Mouse (Mus musculus) midbrain, embryonic 16.5 days (tissue): Measurements from ENCODE around the gene Sez6l. TPM values are rescaled to one million over a fixed set of nuclear protein-coding genes. Genes with fewer than 3 reads are reported as not detected.
"Not testable (repeated sequence)": the region's sequence is repeated elsewhere in the genome, so short reads cannot be mapped to it uniquely, and the experiment has no call there.

Experiments
- ATAC-seq: fragments of 200-750 bp; cut with Nextera tagmentation; 2 replicates; pipeline ENCODE4 v1.8.0; 2017; ENCODE audit warnings: moderate TSS enrichment
- H3K27ac ChIP-seq: fragments of 300-500 bp; sonication (generic); 2 replicates; pipeline ENCODE4 v1.5.1; 2014; ENCODE audit warnings: mild to moderate bottlenecking, low read length, mixed read lengths
- H3K27me3 ChIP-seq: fragments of 300-500 bp; sonication (generic); 2 replicates; pipeline ENCODE4 v1.6.1; 2014; ENCODE audit warnings: low read depth, low read length, mixed read lengths; ENCODE audit not compliant: control insufficient read depth, insufficient read depth
- H3K36me3 ChIP-seq: fragments of 300-500 bp; sonication (generic); 2 replicates; pipeline ENCODE4 v1.6.1; 2014; ENCODE audit warnings: mild to moderate bottlenecking, low read length, moderate library complexity, mixed read lengths; ENCODE audit not compliant: control insufficient read depth, insufficient read depth
- H3K4me1 ChIP-seq: fragments of 300-500 bp; sonication (generic); 2 replicates; pipeline ENCODE4 v1.6.1; 2014; ENCODE audit warnings: mild to moderate bottlenecking, low read length, mixed read lengths; ENCODE audit not compliant: control insufficient read depth, insufficient read depth
- H3K4me2 ChIP-seq: fragments of 300-500 bp; sonication (generic); 2 replicates; pipeline ENCODE4 v1.6.1; 2014; ENCODE audit warnings: mild to moderate bottlenecking, low read length, mixed read lengths
- H3K4me3 ChIP-seq: fragments of 300-500 bp; sonication (generic); 2 replicates; pipeline ENCODE4 v1.5.1; 2014; ENCODE audit warnings: low read depth, mild to moderate bottlenecking, low read length, moderate library complexity, mixed read lengths
- H3K9ac ChIP-seq: fragments of 300-500 bp; sonication (generic); 2 replicates; pipeline ENCODE4 v1.6.1; 2014; ENCODE audit warnings: low read depth, low read length, mixed read lengths
- H3K9me3 ChIP-seq: fragments of 300-500 bp; sonication (generic); replicated peaks from 2 replicates; pipeline ENCODE4 v1.6.1; 2014; ENCODE audit warnings: mild to moderate bottlenecking, low read length, mixed read lengths; ENCODE audit not compliant: control insufficient read depth, poor library complexity, severe bottlenecking
- WGBS: fragments of 180-500 bp; shearing (Covaris S2); extraction: QIAGEN DNeasy Blood & Tissue Kit; methylation state at CpG from one replicate; pipeline ENCODE4 v1.1.7; 2014; 5-methylcytosine and 5-hydroxymethylcytosine counted together
- polyA plus RNA-seq: library from polyadenylated mRNA; unstranded; fragments of >200 nt; fragmentation: Nextera tagmentation; extraction: Ambion mirVana; gene quantifications from 2 replicates; pipeline ENCODE4 v1.2.1, GENCODE M21; 2015

Gene Sez6l
- polyA plus RNA-seq, 1 experiment from 2014 or later: 72.9 TPM

DNA sequence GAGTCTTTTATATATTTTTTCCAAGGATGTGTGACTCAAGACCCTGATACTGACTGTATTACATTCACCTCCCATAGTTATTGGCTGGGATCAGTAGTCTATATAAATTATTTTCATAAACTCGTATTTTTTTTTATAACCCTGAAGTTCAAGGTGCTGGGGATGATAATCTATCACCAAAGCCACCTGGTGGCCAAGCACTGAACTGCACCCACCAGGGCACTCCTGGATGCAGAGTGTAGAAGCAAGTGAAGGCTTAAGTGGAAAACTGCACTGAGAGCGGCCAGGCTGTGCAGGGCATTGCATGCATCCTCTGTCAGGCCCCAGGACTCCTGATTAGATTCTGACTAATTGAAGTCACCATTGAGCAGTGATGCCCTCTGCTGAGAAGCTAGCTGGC lies 149.7 kb downstream of the Sez6l start:
- ATAC-seq: peak; percentile 44; the same call in 1 of the 2 replicates
- Histone ChIP-seq H3K9ac (no peak overlapping the region), H3K36me3 (no peaks in the 10 kb centered on the region), H3K4me1 (peaks cover 4% of the 10 kb centered on the region), H3K9me3 (no peaks in the 10 kb centered on the region), H3K27me3 (0 out of 2 replicates have a peak, but pooled peaks cover 2% of the 10 kb centered on the region), H3K27ac (no peak overlapping the region), H3K4me2 (no peak overlapping the region), H3K4me3 (no peak overlapping the region)
- WGBS: 43% methylated on average over 2 of the region's 2 CpGs

DNA sequence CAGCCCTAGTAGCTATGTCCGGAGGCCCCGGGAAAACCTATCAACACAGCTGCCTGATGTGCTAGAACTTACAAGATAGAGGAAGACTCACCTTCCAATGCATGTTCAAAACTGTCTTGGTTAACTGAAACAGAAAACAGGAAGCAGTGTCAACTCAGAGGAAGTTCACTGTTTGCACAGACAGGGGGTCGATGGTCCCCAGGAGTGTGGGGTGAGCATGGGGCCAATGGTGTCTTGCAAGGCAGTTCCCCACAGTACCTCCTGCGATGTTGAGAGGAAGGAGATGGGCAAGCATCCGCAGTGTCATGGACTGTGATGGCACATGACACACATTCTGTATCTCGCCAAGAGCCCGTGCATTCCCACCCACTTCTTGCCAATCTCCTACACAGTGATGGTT lies 150.3 kb downstream of the Sez6l start:
- Histone ChIP-seq H3K27me3 (0 out of 2 replicates have a peak, but pooled peaks cover 2% of the 10 kb centered on the region), H3K4me2 (no peak overlapping the region), H3K4me3 (no peak overlapping the region), H3K4me1 (peaks cover 4% of the 10 kb centered on the region), H3K36me3 (peaks cover 1% of the 10 kb centered on the region), H3K27ac (no peak overlapping the region), H3K9ac (no peak overlapping the region), H3K9me3 (no peaks in the 10 kb centered on the region)
- WGBS: 90% methylated on average over 7 of the region's 7 CpGs
- ATAC-seq: no peak

DNA sequence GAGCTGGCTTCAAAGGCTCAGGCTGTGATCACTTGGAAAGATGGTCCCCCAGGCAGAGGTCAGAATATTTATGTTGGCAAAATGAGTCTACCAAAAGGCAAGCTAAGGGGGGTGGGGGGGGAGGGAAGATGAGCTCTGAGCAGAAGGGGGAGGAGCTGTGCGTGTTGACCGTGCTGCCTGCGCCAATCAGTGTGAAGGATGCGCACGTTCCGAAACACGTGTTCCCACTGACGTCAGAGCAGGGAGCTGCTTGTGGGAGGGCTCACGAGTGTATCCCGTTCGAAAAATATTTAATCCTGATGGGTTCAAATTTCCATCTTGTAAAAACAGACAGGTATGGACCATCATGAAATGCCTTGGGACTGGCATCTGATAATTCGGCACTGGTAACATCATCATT lies 157.4 kb downstream of the Sez6l start:
- H3K4me1 ChIP-seq: peaks cover 20% of the 10 kb centered on the region
- H3K4me3 ChIP-seq: no peak overlapping the region
- H3K9ac ChIP-seq: no peak overlapping the region
- peaks cover 5% of the 10 kb centered on the region for H3K36me3 ChIP-seq
- no peak overlapping the region for H3K27ac ChIP-seq
- 36% methylated on average over 12 of the region's 12 CpGs for WGBS
- no peaks in the 10 kb centered on the region for H3K9me3 ChIP-seq
- no peak overlapping the region for H3K4me2 ChIP-seq
- no peak for ATAC-seq
- H3K27me3 ChIP-seq: no peaks in the 10 kb centered on the region

DNA sequence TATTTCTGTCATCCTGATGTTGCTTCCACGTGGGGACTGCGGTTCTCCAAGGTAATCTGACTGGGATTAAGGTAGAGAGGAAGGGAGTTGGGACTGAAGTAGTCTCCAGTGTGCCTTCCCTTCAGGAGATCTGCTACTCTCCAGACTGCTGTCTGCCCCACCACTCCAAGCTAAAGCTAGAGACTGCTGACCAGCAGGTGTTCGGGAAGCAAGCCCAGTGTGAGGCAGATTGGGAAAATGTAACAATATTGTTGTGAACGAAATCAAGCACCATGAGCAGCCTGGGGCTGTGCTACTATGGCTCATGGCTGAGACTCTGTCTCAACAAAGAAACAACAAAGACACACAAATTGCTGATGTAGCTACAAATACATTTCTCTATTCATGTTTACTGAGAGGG lies 159.0 kb downstream of the Sez6l start:
- H3K27ac ChIP-seq: peak overlapping the region; percentile 73
- H3K36me3 ChIP-seq: peaks cover 5% of the 10 kb centered on the region
- no peak overlapping the region for H3K4me3 ChIP-seq
- no peaks in the 10 kb centered on the region for H3K9me3 ChIP-seq
- H3K9ac ChIP-seq: no peak overlapping the region
- WGBS: 35% methylated on average over 4 of the region's 4 CpGs
- no peak overlapping the region for H3K4me2 ChIP-seq
- no peaks in the 10 kb centered on the region for H3K27me3 ChIP-seq
- ATAC-seq: no peak
- peaks cover 20% of the 10 kb centered on the region for H3K4me1 ChIP-seq

DNA sequence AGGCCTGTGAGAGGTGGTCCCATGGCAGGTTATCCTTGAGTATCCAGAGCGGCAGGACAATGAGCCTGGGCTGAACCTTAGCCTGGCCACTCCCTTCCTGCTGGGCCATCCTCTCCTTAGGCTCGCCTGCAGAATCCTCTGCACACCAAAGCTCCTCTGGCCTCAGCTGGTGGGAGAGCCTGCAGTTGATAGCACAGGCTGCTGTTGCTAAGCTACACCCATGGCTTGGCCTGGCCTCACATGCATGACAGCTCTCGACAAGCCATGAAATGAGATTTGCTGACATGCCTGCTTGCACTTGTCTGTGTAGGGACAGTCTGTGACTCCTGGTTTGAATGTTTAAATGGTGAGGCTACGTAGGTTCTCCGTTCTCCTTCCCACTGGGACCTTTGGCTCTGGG lies 160.3 kb downstream of the Sez6l start:
- H3K36me3 ChIP-seq: peaks cover 4% of the 10 kb centered on the region
- peak overlapping the region; percentile 45; the same call in 1 of the 2 replicates for H3K9ac ChIP-seq
- peak overlapping the region; percentile 75 for H3K27ac ChIP-seq
- 20% methylated on average over 5 of the region's 5 CpGs for WGBS
- H3K27me3 ChIP-seq: no peaks in the 10 kb centered on the region
- no peak overlapping the region for H3K4me2 ChIP-seq
- peak; percentile 40; the same call in 1 of the 2 replicates for ATAC-seq
- no peak overlapping the region for H3K4me3 ChIP-seq
- peaks cover 30% of the 10 kb centered on the region for H3K4me1 ChIP-seq
- no peaks in the 10 kb centered on the region for H3K9me3 ChIP-seq

DNA sequence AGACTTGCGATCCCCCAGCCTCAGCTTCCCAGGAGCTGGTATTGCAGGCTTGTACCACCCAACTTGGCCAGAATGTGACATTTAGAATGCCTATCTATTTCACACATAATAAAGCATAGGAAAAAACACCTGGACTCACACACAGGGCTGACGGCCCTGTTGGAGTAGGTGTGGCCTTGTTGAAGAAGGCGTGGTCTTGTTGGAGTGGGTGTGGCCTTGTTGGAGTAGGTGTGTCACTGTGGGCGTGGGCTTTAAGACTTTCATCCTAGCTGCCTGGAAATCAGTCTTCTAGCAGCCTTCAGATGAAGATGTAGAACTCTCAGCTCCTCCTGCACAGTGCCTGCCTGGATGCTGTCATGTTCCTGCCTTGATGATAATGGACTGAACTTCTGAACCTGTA lies 164.2 kb downstream of the Sez6l start:
- H3K27ac ChIP-seq: peak overlapping the region; percentile 87
- H3K36me3 ChIP-seq, H3K9ac ChIP-seq, H3K9me3 ChIP-seq, ATAC-seq, H3K27me3 ChIP-seq, H3K4me3 ChIP-seq, H3K4me2 ChIP-seq: not testable (repeated sequence)
- peaks cover 51% of the 10 kb centered on the region for H3K4me1 ChIP-seq
- 91% methylated on average over 4 of the region's 4 CpGs for WGBS

DNA sequence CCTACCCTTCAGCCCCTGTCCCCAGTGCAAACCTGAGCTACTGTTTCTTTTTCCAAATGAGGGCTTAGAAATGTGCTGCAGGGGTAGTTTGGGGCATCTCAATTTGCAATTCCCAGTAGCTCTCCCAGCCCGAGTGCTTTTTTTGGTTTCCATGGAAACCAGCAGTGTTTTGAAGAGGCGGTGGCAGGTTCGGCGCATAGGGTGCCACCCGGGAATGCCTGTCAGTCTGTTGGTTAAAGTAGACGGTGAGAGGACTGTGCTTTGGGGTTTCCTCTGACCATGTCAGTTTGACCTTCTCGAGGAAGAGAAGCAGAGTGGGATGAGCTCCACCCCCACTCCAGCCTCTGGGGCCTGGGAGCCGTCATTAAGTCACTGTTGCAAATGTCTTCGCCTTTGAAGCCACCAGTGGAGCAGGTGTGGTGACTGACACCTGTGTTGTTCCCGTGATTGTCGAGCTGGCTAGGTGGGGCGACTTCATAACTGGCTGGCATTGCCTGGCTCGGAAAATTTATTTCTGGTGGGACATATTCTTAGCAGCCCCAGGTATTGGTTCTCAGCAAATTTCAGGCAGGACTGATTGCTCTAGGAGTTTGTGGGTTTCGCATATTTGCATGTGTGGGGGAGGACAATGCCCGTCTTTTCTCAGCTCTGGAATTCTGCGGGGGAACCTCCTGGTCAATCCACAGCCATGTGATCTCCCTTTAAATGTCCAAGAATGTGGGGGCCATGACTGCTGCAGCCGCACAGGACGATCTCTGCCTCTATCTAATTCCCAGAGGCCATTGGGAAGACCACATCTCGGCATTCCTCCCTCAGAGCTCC lies 165.3 kb downstream of the Sez6l start:
- no peaks in the 10 kb centered on the region for H3K27me3 ChIP-seq
- H3K9me3 ChIP-seq: no peaks in the 10 kb centered on the region
- peak overlapping the region; percentile 4; the same call in 1 of the 2 replicates for H3K4me3 ChIP-seq
- peak overlapping the region; percentile 10 for H3K9ac ChIP-seq
- WGBS: 9% methylated on average over 19 of the region's 19 CpGs
- H3K4me2 ChIP-seq: peak overlapping the region; percentile 48
- ATAC-seq: peak; percentile 77
- peak overlapping the region; percentile 87 for H3K27ac ChIP-seq
- peaks cover 48% of the 10 kb centered on the region for H3K4me1 ChIP-seq
- H3K36me3 ChIP-seq: no peaks in the 10 kb centered on the region

DNA sequence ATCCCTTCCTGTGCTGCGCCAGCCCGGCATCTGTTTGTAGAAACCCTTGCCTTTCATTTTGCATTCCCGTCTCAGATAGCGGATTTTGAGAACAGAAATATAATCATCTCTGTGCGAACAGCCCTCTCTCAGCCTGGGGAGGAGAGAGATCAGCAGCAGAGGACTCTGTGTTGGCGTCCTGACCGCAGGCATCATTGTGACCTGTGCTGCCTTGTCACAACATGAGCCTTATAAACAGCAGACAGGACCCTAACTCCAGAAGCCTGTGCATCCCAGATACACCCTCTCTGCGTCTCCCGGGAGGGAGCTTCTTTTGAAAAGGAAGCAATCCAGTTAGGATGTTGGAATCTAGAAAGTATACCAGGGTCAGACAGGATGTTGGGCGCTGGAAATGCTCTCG lies 165.9 kb downstream of the Sez6l start:
- ATAC-seq: peak; percentile 40
- WGBS: 7% methylated on average over 11 of the region's 11 CpGs

DNA sequence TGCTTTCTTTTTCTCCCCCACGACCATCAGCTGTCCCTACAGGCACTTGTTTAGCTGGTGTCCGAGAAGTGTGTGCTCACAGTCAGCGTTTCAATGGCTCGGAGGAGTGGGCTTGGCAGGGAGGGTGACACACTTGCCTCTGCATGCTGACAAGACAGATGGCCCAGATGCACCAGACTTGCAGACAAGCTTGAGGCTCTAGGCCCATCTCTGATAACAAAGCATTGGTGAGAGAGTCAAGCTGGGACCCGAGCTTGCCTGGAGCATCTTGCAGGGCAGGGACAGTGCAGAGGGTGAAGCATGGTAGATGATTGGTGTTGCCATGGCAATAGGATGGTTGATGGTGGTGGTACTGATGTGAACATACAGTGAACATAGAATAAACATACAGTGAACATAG lies 167.7 kb downstream of the Sez6l start:
- Histone ChIP-seq H3K4me1 (peaks cover 33% of the 10 kb centered on the region), H3K36me3 (no peaks in the 10 kb centered on the region), H3K9ac (no peak overlapping the region), H3K4me3 (no peak overlapping the region), H3K4me2 (no peak overlapping the region), H3K9me3 (no peaks in the 10 kb centered on the region), H3K27me3 (no peaks in the 10 kb centered on the region), H3K27ac (peak overlapping the region; percentile 87)
- 42% methylated on average over 5 of the region's 5 CpGs for WGBS
- no peak for ATAC-seq

More for the DNA sequence above, 165.9 kb downstream of the Sez6l start:
- Histone ChIP-seq H3K27me3 (no peaks in the 10 kb centered on the region), H3K4me1 (peaks cover 41% of the 10 kb centered on the region), H3K36me3 (no peaks in the 10 kb centered on the region), H3K9ac (peak overlapping the region; percentile 15; the same call in 1 of the 2 replicates), H3K9me3 (no peaks in the 10 kb centered on the region), H3K4me3 (no peak overlapping the region), H3K27ac (peak overlapping the region; percentile 87), H3K4me2 (peak overlapping the region; percentile 48)
